Mouse (Mus musculus) layer of hippocampus, adult 18-20 months (tissue): Measurements from ENCODE around the gene Lcp1. TPM values are rescaled to one million over a fixed set of nuclear protein-coding genes. Genes with fewer than 3 reads are reported as not detected.

Experiments used
- DNase-seq, 2 experiments: peaks; one replicate each; pipeline ENCODE4 v3.0.0; 2022; ENCODE audit warnings: low spot score in 2 of 2
- microRNA-seq, 2 experiments: library from miRNA; unstranded; fragments of <30 nt; microRNA quantifications; one replicate each; pipeline ENCODE4 v1.2.0; 2021
- total RNA-seq, 2 experiments: library from RNA; stranded (reverse); gene quantifications; 2 replicates each; pipeline ENCODE4 v1.2.3; 2021

Lcp1 gene
- total RNA-seq, 2 experiments from 2014 or later: 5.2 to 6.0 TPM

DNA sequence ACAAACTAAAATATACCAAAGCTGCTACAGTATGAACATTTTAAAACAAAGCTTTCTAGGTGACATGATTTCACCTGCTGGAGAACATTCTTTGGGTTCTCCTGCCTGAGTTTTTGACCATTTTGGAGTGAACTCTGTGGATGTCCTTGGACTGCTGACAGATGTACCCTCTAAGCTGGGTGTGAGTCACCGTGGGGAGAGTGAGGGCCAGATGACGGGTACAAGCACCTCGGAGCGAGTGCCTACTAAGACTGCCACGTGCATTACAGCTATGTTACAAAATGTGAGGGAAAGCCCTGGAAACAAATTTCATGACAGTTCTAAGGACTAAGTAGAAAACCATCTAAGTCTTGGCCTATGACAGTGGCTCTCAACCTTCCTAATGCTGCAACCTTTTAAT lies 138.6 kb downstream of the Lcp1 start:
- DNase-seq: no peak

DNA sequence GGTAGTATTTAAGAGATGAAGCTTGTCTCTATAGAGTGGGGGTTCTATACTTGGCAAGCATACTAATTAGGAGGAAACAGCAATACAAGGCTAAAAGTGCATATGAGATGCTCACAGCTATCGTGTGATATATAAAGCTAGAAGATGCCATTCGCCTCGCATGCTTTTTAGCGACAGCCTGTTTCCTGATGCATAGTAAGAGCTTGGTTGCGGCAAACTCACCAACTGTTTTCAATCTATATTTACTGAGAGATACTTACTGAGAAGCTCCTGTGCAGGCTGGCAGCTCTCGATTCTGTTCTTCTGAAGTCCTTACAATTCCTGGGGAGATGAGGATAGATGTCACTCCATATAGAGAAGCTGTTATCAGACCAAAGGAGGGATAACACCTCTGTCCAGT lies 148.8 kb downstream of the Lcp1 start:
- no peak for DNase-seq

DNA sequence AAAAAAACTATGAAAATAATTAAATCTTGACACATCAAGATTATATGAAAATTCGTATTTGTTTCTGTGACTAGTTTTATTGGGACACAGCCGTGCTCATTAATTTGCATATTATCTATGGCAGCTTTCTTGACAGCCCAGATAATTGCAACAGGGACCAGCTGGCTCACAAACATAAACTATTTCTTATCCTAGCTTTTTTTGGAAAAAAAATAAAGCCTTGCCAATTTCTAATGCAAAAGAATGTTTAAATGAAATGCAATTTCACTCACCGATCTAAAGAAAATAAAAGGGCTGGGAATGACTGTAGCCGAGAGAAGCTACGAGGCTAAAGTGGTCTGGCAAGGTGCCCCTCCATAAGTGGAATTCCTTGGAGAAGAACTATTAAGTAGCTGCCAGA lies 149.5 kb downstream of the Lcp1 start:
- peak in 1 of 2 experiments; percentile 11 for DNase-seq

Small RNAs within 50 kb of the gene (microRNA-seq; reads per million reads assigned to microRNA genes)
- gene Gm44482: 0 reads per million in 2 experiments

Other genes starting within 250 kb of the Lcp1 start
- gene Lrch1, start 183.2 kb upstream of the Lcp1 start, total RNA-seq: 10 to 100 TPM; 20.4 to 23.1 TPM
- gene Rubcnl, start 115.1 kb upstream of the Lcp1 start, total RNA-seq: 1 to 10 TPM in 1 of 2 experiments, under 1 TPM in 1; 0.81 to 1.1 TPM
- not detected for gene Lrrc63, start 220 bp upstream of the Lcp1 start, total RNA-seq
- not detected for gene Cpb2, start 111.2 kb downstream of the Lcp1 start, total RNA-seq
- gene Zc3h13, start 153.3 kb downstream of the Lcp1 start, total RNA-seq: 10 to 100 TPM; 59.0 to 62.2 TPM